Mouse (Mus musculus) neural tube, embryonic 14.5 days (tissue): Measurements from ENCODE around the gene Naa40. TPM values are rescaled to one million over a fixed set of nuclear protein-coding genes. Genes with fewer than 3 reads are reported as not detected.
A peak's percentile ranks its signal among the peaks of the same experiment; 100 is the strongest.

ENCODE experiments used
- ATAC-seq: fragments of 200-750 bp; cut with Nextera tagmentation; 2 replicates; pipeline ENCODE4 v1.8.0; 2017; ENCODE audit warnings: low read depth, mild to moderate bottlenecking, moderate TSS enrichment, moderate library complexity
- H3K27ac ChIP-seq: fragments of 300-500 bp; sonication (generic); 2 replicates; pipeline ENCODE4 v1.5.1; 2014; ENCODE audit warnings: low read depth, mild to moderate bottlenecking, control low read depth, low read length, moderate library complexity, mixed read lengths
- H3K27me3 ChIP-seq: fragments of 300-500 bp; sonication (generic); 2 replicates; pipeline ENCODE4 v1.6.1; 2014; ENCODE audit warnings: low read length; ENCODE audit not compliant: control insufficient read depth, insufficient read depth
- H3K36me3 ChIP-seq: fragments of 300-500 bp; sonication (generic); 2 replicates; pipeline ENCODE4 v1.6.1; 2014; ENCODE audit warnings: low read length, mixed read lengths; ENCODE audit not compliant: control insufficient read depth, insufficient read depth
- H3K4me1 ChIP-seq: fragments of 300-500 bp; sonication (generic); 2 replicates; pipeline ENCODE4 v1.6.1; 2014; ENCODE audit warnings: low read length; ENCODE audit not compliant: control insufficient read depth, insufficient read depth
- H3K4me2 ChIP-seq: fragments of 300-500 bp; sonication (generic); 2 replicates; pipeline ENCODE4 v1.6.1; 2014; ENCODE audit warnings: mild to moderate bottlenecking, low read depth, low read length, control low read depth
- H3K4me3 ChIP-seq: fragments of 300-500 bp; sonication (generic); 2 replicates; pipeline ENCODE4 v1.5.1; 2014; ENCODE audit warnings: low read depth, low read length, control low read depth, mixed read lengths
- H3K9ac ChIP-seq: fragments of 300-500 bp; sonication (generic); replicated peaks from 2 replicates; pipeline ENCODE4 v1.6.1; 2014; ENCODE audit warnings: low read depth, mild to moderate bottlenecking, control low read depth, low read length, mixed read lengths
- H3K9me3 ChIP-seq: fragments of 300-500 bp; sonication (generic); 2 replicates; pipeline ENCODE4 v1.6.1; 2016; ENCODE audit warnings: low read length; ENCODE audit not compliant: control insufficient read depth
- WGBS: fragments of 180-500 bp; shearing (Covaris S2); extraction: QIAGEN DNeasy Blood & Tissue Kit; methylation state at CpG from one replicate; pipeline ENCODE4 v1.1.7; 2014; 5-methylcytosine and 5-hydroxymethylcytosine counted together
- polyA plus RNA-seq: library from polyadenylated mRNA; unstranded; fragments of >200 nt; fragmentation: Nextera tagmentation; extraction: Ambion mirVana; gene quantifications from 2 replicates; pipeline ENCODE4 v1.2.1, GENCODE M21; 2014

Gene Naa40
- polyA plus RNA-seq, 1 experiment from 2014 or later = 68.7 TPM

DNA sequence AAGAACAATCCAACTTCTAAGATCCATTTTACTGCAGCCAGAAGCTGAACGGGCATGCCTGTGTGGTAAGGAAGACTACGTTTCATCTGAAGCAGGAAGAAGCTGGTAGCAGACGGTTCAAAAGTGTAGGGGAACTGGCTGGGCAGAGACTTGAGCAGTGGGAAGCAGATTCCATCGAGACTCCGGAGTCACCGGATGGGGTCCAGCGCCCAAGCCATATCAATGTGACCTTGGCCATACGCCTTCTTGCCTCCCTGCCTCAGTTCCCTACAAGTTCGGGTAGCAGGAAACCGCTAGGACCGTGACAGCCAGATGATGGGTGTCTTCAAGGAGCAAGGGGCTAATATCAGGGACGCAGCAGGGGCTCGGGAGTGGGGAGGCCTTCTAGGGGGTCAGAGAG lies 692 bp downstream of the Naa40 start:
- peaks cover 8% of the 10 kb centered on the region for H3K4me1 ChIP-seq
- 3% methylated on average over 13 of the region's 13 CpGs for WGBS
- 0 out of 2 replicates have a peak, but pooled peaks have one; percentile 4 for ATAC-seq

GRCm38 (mm10) chr19:7239574-7239973 lies 1.4 kb downstream of the Naa40 start:
- Histone ChIP-seq H3K4me1 (peaks cover 8% of the 10 kb centered on the region), H3K4me3 (no peak overlapping the region; the same call in 1 of the 2 replicates), H3K27ac (no peak overlapping the region), H3K9me3 (no peaks in the 10 kb centered on the region), H3K36me3 (no peaks in the 10 kb centered on the region), H3K27me3 (no peaks in the 10 kb centered on the region), H3K4me2 (peak overlapping the region; percentile 98), H3K9ac (peak overlapping the region; percentile 82; the same call in 1 of the 2 replicates)
- no peak for ATAC-seq
- 90% methylated on average over 3 of the region's 3 CpGs for WGBS

More for the DNA sequence above, 692 bp downstream of the Naa40 start:
- H3K9ac ChIP-seq = peak overlapping the region; percentile 82
- H3K36me3 ChIP-seq = no peaks in the 10 kb centered on the region
- peak overlapping the region; percentile 72 for H3K4me3 ChIP-seq
- peak overlapping the region; percentile 98 for H3K4me2 ChIP-seq
- no peaks in the 10 kb centered on the region for H3K9me3 ChIP-seq
- H3K27me3 ChIP-seq = no peaks in the 10 kb centered on the region
- H3K27ac ChIP-seq = peak overlapping the region; percentile 80; the same call in 1 of the 2 replicates

GRCm38 (mm10) chr19:7236742-7237141 lies 4.2 kb downstream of the Naa40 start:
- H3K4me2 ChIP-seq = no peak overlapping the region
- H3K4me3 ChIP-seq = no peak overlapping the region
- peaks cover 8% of the 10 kb centered on the region for H3K4me1 ChIP-seq
- H3K27me3 ChIP-seq = no peaks in the 10 kb centered on the region
- H3K9me3 ChIP-seq = no peaks in the 10 kb centered on the region
- H3K36me3 ChIP-seq = no peaks in the 10 kb centered on the region
- no peak overlapping the region for H3K27ac ChIP-seq
- H3K9ac ChIP-seq = no peak overlapping the region
- WGBS = 83% methylated on average over 4 of the region's 4 CpGs
- no peak for ATAC-seq

GRCm38 (mm10) chr19:7236011-7236410 lies 5.0 kb downstream of the Naa40 start:
- Histone ChIP-seq H3K4me1 (peaks cover 8% of the 10 kb centered on the region), H3K4me3 (no peak overlapping the region), H3K9ac (0 out of 2 replicates have a peak overlapping the region, but pooled peaks have one; percentile 7), H3K27me3 (no peaks in the 10 kb centered on the region), H3K9me3 (no peaks in the 10 kb centered on the region), H3K4me2 (no peak overlapping the region), H3K27ac (no peak overlapping the region), H3K36me3 (no peaks in the 10 kb centered on the region)
- 89% methylated on average over 2 of the region's 2 CpGs for WGBS
- no peak for ATAC-seq

DNA sequence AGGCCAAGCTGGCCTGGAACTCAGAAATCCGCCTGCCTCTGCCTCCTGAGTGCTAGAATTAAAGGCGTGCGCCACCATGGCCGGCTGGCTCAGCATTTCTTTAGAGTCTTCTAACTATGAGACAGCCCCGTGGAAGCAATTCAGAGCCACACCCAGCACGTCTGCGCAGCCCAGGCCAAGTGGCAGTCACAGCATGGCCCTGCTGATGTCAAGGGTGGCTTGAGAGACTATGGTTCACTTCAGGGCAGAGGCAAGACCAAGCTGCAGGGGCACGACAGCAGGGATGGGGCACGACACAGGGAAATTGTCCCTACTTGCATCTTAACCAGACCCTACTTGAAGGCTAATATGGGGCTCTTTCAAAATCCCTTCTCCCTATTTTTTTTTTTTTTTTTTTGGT lies 5.5 kb downstream of the Naa40 start:
- Histone ChIP-seq H3K27ac (no peak overlapping the region), H3K9ac (no peak overlapping the region), H3K4me2 (no peak overlapping the region), H3K4me3 (no peak overlapping the region), H3K36me3 (peaks cover 2% of the 10 kb centered on the region; the same call in 1 of the 2 replicates), H3K27me3 (no peaks in the 10 kb centered on the region), H3K4me1 (peaks cover 8% of the 10 kb centered on the region), H3K9me3 (no peaks in the 10 kb centered on the region)
- no peak for ATAC-seq
- WGBS = 90% methylated on average over 9 of the region's 9 CpGs

DNA sequence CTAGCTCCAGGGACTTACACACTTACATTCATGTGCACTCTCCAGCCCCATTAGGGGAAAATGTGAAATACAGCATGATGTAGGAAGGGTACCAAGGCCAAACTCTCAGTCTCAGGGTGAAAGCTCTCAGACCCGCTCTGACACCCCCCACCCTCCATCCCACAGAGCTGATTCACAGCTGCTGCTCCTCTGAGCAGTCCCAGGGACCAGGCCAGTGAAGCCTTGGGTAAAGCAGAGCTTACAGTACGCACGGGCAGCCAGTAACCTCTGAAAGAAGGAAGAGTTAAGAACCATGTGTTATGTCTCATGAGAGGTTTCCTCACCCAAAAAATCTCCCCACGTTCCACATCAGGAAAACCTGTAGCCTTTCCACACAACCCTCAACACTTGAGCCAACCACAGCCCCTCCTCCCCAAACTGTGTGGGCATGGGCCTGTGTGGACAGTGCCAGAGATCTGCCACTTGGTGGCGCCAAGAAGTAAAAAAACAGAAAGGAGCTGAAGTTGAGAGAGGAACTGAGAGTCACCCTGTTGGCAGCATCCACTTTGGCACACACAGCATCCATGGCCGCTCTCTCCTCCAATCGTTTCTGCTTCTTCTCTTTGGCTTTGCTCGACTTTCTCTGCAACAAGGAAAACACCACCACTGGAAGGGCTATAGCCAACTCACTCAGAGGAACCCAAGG lies 6.3 kb downstream of the Naa40 start:
- H3K4me3 ChIP-seq = no peak overlapping the region
- H3K9ac ChIP-seq = no peak overlapping the region
- H3K4me1 ChIP-seq = peaks cover under 1% of the 10 kb centered on the region
- no peaks in the 10 kb centered on the region for H3K9me3 ChIP-seq
- WGBS = 57% methylated on average over 8 of the region's 8 CpGs
- no peak overlapping the region for H3K4me2 ChIP-seq
- ATAC-seq = peak; percentile 89
- H3K27me3 ChIP-seq = no peaks in the 10 kb centered on the region
- H3K27ac ChIP-seq = no peak overlapping the region
- H3K36me3 ChIP-seq = peaks cover 10% of the 10 kb centered on the region

GRCm38 (mm10) chr19:7226511-7226914 lies 14.5 kb downstream of the Naa40 start:
- H3K27me3 ChIP-seq = no peaks in the 10 kb centered on the region
- no peak overlapping the region for H3K4me3 ChIP-seq
- H3K4me2 ChIP-seq = no peak overlapping the region
- H3K36me3 ChIP-seq = peaks cover 39% of the 10 kb centered on the region
- no peaks in the 10 kb centered on the region for H3K4me1 ChIP-seq
- 80% methylated on average over 6 of the region's 6 CpGs for WGBS
- no peak for ATAC-seq
- no peak overlapping the region for H3K9ac ChIP-seq
- no peaks in the 10 kb centered on the region for H3K9me3 ChIP-seq
- no peak overlapping the region for H3K27ac ChIP-seq

DNA sequence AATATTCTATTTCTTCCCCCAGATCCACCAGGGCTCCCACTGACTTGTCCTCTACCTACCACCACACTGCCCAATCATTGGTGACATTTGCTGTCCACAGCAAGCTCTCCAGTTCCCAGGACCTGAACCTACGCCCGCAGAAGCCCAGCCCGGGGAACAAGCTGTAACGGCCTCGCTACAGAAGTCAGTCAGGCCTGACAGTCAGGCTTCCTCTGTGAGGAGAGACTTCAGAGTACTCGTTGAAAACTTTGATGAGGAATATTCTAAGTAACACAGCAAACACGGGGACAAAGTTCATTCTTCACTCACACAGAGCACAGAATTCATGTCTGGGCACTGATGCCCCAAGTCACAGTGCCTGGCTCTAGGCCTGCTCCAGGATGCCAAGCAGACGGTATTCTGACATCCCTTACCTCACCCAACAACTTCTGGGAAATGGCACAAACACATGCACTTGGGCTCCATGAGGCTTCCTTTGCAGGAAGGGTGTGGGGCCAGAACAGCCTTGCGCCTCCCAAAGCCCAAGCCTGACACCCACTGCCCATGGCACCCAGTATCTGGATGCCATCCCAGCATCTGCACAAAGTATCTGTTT lies 15.8 kb downstream of the Naa40 start:
- H3K27ac ChIP-seq = no peak overlapping the region
- H3K4me2 ChIP-seq = no peak overlapping the region
- no peaks in the 10 kb centered on the region for H3K4me1 ChIP-seq
- H3K9me3 ChIP-seq = no peaks in the 10 kb centered on the region
- H3K4me3 ChIP-seq = no peak overlapping the region
- 87% methylated on average over 9 of the region's 9 CpGs for WGBS
- no peaks in the 10 kb centered on the region for H3K27me3 ChIP-seq
- no peak for ATAC-seq
- H3K36me3 ChIP-seq = peaks cover 34% of the 10 kb centered on the region
- no peak overlapping the region for H3K9ac ChIP-seq

- Histone ChIP-seq H3K4me3 (no peak overlapping the region), H3K36me3 (peaks cover 25% of the 10 kb centered on the region), H3K9me3 (no peaks in the 10 kb centered on the region), H3K4me2 (no peak overlapping the region), H3K27ac (no peak overlapping the region), H3K9ac (no peak overlapping the region), H3K4me1 (no peaks in the 10 kb centered on the region), H3K27me3 (no peaks in the 10 kb centered on the region)
- no peak for ATAC-seq
- WGBS = 81% methylated on average over 3 of the region's 3 CpGs
Measured at GRCm38 (mm10) chr19:7224253-7224652, 16.7 kb downstream of the Naa40 start.
